Mouse (Mus musculus) intestine, embryonic 16.5 days (tissue): ENCODE results near the gene Fam118a. TPM values are rescaled to one million over a fixed set of nuclear protein-coding genes. Genes with fewer than 3 reads are reported as not detected.
"Not testable (repeated sequence)": the region's sequence is repeated elsewhere in the genome, so short reads cannot be mapped to it uniquely, and the experiment has no call there.

Experiments used
- ATAC-seq: fragments of 200-750 bp; cut with Nextera tagmentation; 2 replicates; pipeline ENCODE4 v1.8.0; 2017; ENCODE audit warnings: moderate TSS enrichment, moderate library complexity
- H3K27ac ChIP-seq: fragments of 300-500 bp; sonication (generic); 2 replicates; pipeline ENCODE4 v1.5.1; 2014; ENCODE audit warnings: mild to moderate bottlenecking, low read length
- H3K27me3 ChIP-seq: fragments of 300-500 bp; sonication (generic); replicated peaks from 2 replicates; pipeline ENCODE4 v1.6.1; 2014; ENCODE audit warnings: low read length, control low read depth, mixed read lengths; ENCODE audit not compliant: control insufficient read depth, insufficient read depth
- H3K36me3 ChIP-seq: fragments of 300-500 bp; sonication (generic); 2 replicates; pipeline ENCODE4 v1.6.1; 2014; ENCODE audit warnings: low read length, control low read depth; ENCODE audit not compliant: control insufficient read depth, insufficient read depth
- H3K4me1 ChIP-seq: fragments of 300-500 bp; sonication (generic); 2 replicates; pipeline ENCODE4 v1.6.1; 2014; ENCODE audit warnings: low read length, control low read depth, mixed read lengths; ENCODE audit not compliant: control insufficient read depth, insufficient read depth
- H3K4me2 ChIP-seq: fragments of 300-500 bp; sonication (generic); 2 replicates; pipeline ENCODE4 v1.6.1; 2014; ENCODE audit warnings: low read depth, low read length, control low read depth
- H3K4me3 ChIP-seq: fragments of 300-500 bp; sonication (generic); 2 replicates; pipeline ENCODE4 v1.5.1; 2014; ENCODE audit warnings: mild to moderate bottlenecking, low read length
- H3K9ac ChIP-seq: fragments of 300-500 bp; sonication (generic); 2 replicates; pipeline ENCODE4 v1.6.1; 2014; ENCODE audit warnings: low read depth, low read length
- H3K9me3 ChIP-seq: fragments of 300-500 bp; sonication (generic); 2 replicates; pipeline ENCODE4 v1.6.1; 2016; ENCODE audit warnings: low read length, control low read depth; ENCODE audit not compliant: control insufficient read depth
- WGBS: fragments of 180-500 bp; shearing (Covaris S2); extraction: QIAGEN DNeasy Blood & Tissue Kit; methylation state at CpG from one replicate; pipeline ENCODE4 v1.1.7; 2014; 5-methylcytosine and 5-hydroxymethylcytosine counted together
- polyA plus RNA-seq: library from polyadenylated mRNA; unstranded; fragments of >200 nt; fragmentation: Nextera tagmentation; extraction: Ambion mirVana; gene quantifications from 2 replicates; pipeline ENCODE4 v1.2.1, GENCODE M21; 2015

Gene Fam118a
- polyA plus RNA-seq, result 27.8 and 28.8 TPM in 2 replicates

DNA sequence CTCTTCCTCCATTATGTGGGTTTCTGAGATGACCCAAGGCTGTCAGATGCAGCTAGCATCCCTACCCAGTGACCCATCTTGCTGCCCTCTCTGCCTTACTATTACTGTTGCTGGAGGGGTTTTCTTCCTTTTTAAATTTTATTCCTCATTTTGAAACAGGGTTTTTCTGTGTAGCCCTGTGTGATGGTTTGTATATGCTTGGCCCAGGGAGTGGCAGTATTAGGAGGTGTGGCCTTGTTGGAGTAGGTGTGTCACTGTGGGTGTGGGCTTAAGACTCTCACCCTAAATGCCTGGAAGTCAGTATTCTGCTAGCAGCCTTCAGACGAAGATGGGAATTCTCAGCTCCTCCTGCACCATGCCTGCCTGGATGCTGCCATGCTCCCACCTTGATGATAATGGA, at the start of gene Fam118a:
Gene Fam118a, plus strand, starts transcription at position 301 of the 400 bp plus-strand sequence.
- not testable (repeated sequence) for H3K27me3 ChIP-seq, H3K36me3 ChIP-seq, H3K9ac ChIP-seq, ATAC-seq, H3K4me2 ChIP-seq, H3K9me3 ChIP-seq, H3K4me3 ChIP-seq, H3K4me1 ChIP-seq
- WGBS, result 50% methylated on average over 1 of the region's 1 CpGs
- peak within 1 kb of the TSS; percentile 9; the same call in 1 of the 2 replicates for H3K27ac ChIP-seq

DNA sequence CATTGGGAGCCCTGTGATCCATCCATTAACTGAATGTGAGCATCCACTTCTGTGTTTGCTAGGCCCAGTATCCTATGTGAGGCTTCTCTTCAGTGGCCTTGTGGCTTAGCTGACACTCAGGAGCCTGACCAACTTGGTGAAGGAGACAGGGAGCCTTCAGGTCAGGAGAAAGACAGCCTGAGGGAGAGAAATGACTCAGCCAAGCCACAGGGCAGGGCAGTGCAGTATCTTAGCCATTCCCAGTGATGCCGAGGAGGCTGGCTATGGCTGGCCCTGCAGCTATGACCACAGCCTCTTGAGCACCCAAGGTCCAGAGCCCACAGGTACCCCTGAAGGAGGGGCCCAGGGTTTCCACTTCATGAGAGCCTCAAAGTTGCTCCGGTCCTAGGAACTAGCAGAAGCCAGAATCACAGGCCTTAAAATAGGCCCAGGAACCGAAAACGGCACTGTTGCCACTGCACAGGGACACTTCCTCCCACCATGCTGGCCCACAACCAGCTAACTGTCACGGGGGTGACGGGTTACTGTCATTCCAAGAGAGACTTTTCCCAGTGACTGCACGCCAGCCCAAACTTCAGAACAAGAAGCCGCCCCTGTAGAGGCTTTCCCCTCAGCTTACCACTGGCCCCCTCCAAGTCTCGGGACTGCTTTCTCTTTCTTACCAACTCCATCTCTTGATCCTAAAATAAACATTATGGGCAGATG, 47.0 kb upstream of the Fam118a start:
- 81% methylated on average over 9 of the region's 9 CpGs for WGBS
- no peak for ATAC-seq
- H3K9me3 ChIP-seq, result no peaks in the 10 kb centered on the region
- H3K27ac ChIP-seq, result no peak overlapping the region
- no peak overlapping the region for H3K4me3 ChIP-seq
- no peak overlapping the region for H3K9ac ChIP-seq
- peaks cover 26% of the 10 kb centered on the region for H3K4me1 ChIP-seq
- no peaks in the 10 kb centered on the region for H3K36me3 ChIP-seq
- no peak overlapping the region for H3K4me2 ChIP-seq
- no peaks in the 10 kb centered on the region for H3K27me3 ChIP-seq

DNA sequence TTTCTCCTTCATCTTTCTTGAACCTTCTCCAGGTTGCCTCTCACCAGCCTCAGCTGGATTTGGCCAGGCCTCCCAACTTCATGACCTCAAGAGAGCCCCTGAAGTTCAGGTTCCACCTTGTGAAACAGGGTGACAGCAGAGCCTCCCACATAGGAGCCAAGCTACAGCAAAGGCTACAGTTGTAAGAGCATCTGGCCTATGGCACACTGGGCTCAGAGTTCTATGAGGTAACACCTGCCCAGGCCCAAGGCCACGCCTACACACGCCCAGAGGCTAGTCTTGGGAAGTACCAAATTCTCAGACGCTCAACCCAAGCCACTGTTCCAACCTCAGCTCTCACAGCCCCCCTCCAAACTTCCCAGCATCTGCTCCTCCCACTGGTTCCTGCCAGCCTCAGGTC, 45.9 kb upstream of the Fam118a start:
- H3K36me3 ChIP-seq, result no peaks in the 10 kb centered on the region
- no peak overlapping the region for H3K4me2 ChIP-seq
- H3K4me3 ChIP-seq, result no peak overlapping the region
- no peaks in the 10 kb centered on the region for H3K27me3 ChIP-seq
- H3K4me1 ChIP-seq, result peaks cover 26% of the 10 kb centered on the region
- WGBS, result 69% methylated on average over 3 of the region's 3 CpGs
- ATAC-seq, result no peak
- no peak overlapping the region for H3K9ac ChIP-seq
- H3K9me3 ChIP-seq, result no peaks in the 10 kb centered on the region
- H3K27ac ChIP-seq, result no peak overlapping the region

DNA sequence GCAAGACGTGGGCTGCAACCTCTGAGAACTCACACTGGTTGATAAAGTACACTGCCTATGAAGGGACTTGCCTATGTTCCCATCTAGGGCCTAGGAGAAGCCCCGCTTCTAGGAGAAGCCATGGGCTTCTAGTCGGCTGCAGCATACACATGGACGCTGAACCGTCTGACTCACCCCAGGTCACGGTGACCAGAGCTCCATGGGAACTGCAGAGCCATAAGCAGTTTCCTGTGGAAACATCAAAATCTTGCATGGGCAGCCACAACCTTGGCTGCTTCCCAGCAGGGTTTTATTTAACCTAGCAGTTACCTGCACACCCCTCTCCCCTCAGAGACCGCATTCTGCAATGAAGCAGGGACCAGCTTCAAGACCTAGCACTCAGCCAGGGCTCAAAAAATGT, 45.0 kb upstream of the Fam118a start:
- Histone ChIP-seq H3K27me3 (no peaks in the 10 kb centered on the region), H3K9ac (no peak overlapping the region), H3K27ac (no peak overlapping the region), H3K36me3 (no peaks in the 10 kb centered on the region), H3K9me3 (no peaks in the 10 kb centered on the region), H3K4me2 (no peak overlapping the region), H3K4me3 (no peak overlapping the region), H3K4me1 (peaks cover 30% of the 10 kb centered on the region)
- 85% methylated on average over 7 of the region's 7 CpGs for WGBS
- ATAC-seq, result no peak

DNA sequence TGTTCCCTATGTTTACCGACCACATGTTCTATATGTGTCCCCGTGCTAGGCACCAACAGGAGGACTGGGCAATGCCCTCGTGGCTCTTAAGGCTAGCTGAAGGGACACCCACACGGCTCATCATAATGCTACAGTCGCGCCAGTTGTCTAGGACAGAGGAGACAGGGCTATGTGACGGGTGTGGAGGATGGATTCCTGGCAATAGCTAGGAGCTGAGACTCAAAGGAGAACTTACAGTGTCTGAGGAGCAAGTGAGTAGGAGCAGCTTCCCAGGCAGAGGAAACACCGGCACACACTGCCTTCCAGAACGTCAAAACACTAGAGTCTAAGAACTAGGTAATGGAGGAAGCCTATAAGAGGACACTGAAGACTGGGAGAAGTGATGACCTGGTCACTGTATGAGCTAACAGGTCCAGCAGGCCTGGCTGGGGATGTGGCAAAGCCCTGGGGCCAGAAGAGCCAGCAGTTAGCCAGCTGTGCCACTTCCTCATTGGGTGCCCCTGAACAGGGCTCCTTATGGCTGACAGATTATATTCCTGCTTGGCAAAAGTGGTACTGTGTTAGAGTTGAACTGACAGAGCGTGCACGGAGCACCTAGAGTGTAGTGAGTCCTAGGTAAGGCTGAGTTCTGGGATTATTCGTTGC, 43.1 kb upstream of the Fam118a start:
- no peak overlapping the region for H3K9ac ChIP-seq
- peaks cover 30% of the 10 kb centered on the region for H3K4me1 ChIP-seq
- no peak for ATAC-seq
- H3K27me3 ChIP-seq, result no peaks in the 10 kb centered on the region
- H3K9me3 ChIP-seq, result no peaks in the 10 kb centered on the region
- no peaks in the 10 kb centered on the region for H3K36me3 ChIP-seq
- 88% methylated on average over 12 of the region's 12 CpGs for WGBS
- no peak overlapping the region for H3K4me3 ChIP-seq
- no peak overlapping the region for H3K27ac ChIP-seq
- H3K4me2 ChIP-seq, result no peak overlapping the region

DNA sequence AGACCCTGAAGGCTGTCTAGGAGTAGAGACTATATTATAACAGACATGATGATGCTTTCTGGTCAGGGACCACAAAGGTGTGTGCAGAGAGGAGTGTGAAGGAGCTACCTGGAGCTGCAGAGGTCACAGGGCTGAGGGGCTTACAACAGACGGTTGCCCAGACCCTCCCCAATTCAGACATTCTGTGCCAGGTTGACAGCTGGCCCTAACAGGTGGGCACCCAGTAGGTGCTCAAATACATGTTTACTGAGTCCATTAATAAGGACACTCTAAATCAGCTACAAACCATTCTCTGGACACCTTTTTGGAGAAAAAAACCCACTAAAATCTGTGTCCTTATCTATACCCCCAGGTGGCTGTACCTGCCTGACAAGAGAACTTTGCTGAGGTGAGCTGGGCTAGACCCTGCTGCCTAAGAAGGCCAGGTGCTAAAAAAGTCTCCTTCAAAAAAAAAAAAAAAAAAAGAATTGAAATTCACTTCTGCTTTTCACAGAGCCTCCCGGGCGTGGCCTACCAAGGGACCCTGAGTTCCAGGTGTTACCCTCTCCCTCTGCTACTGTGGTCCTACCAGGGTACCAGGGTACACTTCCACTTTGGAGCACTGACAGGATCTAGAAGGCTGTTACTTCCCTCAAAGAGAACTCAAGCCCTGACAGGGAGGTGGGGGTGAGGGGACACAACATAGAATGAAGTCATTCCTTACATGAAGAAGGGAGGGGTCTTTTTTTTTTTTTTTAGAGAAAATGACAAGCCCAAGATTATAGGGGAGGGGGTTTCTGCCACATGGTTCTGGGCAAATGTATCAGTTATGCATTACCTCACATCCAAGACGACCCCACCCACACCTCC, 42.4 kb upstream of the Fam118a start:
- no peak for ATAC-seq
- Histone ChIP-seq H3K27ac (no peak overlapping the region), H3K4me1 (peaks cover 30% of the 10 kb centered on the region), H3K9ac (peak overlapping the region; percentile 93), H3K4me2 (peak overlapping the region; percentile 64), H3K36me3 (no peaks in the 10 kb centered on the region), H3K4me3 (peak overlapping the region; percentile 80), H3K9me3 (no peaks in the 10 kb centered on the region), H3K27me3 (no peaks in the 10 kb centered on the region)
- 69% methylated on average over 4 of the region's 4 CpGs for WGBS

DNA sequence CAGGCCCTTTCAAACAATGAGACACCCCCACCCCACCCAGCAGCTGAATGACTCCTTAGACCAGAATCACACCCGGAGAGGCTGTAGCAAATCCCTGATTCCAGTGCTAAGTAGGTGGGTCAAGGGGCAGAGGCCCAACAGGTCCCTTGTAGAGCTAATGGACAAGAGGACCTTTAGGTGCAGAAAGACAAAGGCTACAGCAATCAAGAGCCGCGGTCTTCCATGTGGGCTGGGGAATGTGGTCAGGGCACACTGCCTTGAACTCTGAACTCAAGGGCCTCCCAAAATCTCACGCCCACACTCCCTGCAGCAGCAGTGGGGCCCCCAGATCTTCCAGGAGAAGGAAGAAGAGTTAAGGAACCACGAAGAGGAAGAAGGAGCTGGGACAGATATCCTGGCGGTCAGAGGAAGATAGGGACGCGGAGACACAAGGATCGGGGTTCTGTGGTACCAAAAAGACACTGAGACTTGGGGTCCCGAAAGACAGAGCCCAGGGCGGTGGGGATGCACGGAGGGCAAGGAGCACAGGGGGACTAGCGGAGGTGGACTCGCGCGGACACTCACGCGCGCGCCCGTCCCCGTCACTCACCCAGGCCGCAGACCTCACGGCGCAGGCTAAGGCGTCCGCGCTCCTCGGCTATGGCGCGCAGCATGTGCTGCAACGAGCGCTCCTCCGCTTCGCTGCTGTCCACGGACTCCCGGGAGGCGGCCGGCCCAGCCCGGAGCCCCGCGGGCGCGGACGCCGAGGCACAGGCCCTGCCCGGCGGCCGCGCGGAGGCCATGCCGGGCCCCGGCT, 41.5 kb upstream of the Fam118a start:
- H3K9ac ChIP-seq, result peak overlapping the region; percentile 93
- H3K9me3 ChIP-seq, result no peaks in the 10 kb centered on the region
- peaks cover 30% of the 10 kb centered on the region for H3K4me1 ChIP-seq
- peak overlapping the region; percentile 64 for H3K4me2 ChIP-seq
- H3K27me3 ChIP-seq, result no peaks in the 10 kb centered on the region
- H3K36me3 ChIP-seq, result no peaks in the 10 kb centered on the region
- 0% methylated on average over 50 of the region's 53 CpGs for WGBS
- peak overlapping the region; percentile 80 for H3K4me3 ChIP-seq
- peak; percentile 72 for ATAC-seq
- peak overlapping the region; percentile 85 for H3K27ac ChIP-seq

DNA sequence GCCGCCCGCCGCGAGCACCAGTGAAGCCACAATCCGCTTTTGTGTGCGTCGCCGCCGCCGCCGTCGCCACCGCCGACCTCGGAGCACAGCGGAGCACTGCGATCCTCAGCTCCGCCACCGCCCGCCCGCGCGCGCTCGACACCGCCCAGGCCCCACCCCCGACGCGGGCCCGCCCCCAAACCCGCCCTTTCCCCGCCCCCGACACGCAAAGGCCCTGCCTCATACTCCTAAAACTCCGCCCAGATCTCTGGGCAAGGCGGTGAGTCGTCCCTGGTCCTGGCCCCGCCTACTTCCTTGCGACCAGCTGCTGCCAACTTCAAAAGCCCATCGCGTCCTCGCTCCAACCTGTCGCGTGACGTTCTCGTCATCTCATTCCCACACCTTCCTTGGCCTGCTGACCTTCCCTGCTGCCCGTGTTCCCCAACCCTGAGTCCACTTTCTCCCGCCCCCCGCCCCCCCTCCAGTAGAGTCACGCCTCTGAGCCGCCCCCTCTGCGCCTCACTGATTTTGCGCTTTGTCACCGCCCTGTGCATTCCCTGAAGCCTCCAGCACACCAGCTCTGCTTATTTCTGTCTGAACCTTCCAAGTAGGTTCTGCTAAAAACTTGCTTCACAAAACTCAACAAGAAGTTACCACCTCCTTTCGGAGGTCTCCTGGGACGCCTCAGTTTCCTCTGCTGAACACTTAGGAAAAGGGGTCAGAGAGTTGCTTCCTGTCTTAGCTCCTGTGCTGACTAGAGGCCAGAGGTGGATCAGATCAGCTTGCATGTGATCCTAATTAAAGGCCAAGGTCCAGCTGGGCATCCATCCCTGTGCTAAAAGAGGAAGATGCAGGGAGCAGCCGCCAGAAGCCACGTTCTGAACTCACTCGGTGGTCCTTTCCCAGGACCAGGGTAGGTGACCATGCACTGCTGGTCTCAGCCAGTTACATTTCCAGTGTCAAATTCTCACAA, 40.6 kb upstream of the Fam118a start, which contains the start of gene 5031439G07Rik:
Gene 5031439G07Rik, minus strand, starts transcription at position 678 of the 952 bp plus-strand sequence.
- H3K4me2 ChIP-seq, result peak within 1 kb of the TSS; percentile 64
- H3K9me3 ChIP-seq, result no peaks in the 10 kb centered on the region
- peak; percentile 90 for ATAC-seq

More for the DNA sequence above, 40.6 kb upstream of the Fam118a start, which contains the start of gene 5031439G07Rik:
- H3K36me3 ChIP-seq, result no peaks in the 10 kb centered on the region
- peak within 1 kb of the TSS; percentile 93 for H3K9ac ChIP-seq
- 2% methylated on average over 58 of the region's 59 CpGs for WGBS
- peaks cover 24% of the 10 kb centered on the region for H3K4me1 ChIP-seq
- H3K27me3 ChIP-seq, result no peaks in the 10 kb centered on the region
- H3K27ac ChIP-seq, result peak within 1 kb of the TSS; percentile 85
- H3K4me3 ChIP-seq, result peak within 1 kb of the TSS; percentile 80
